Mouse (Mus musculus) liver, embryonic 16.5 days (tissue): ENCODE results near the gene Gm10135. TPM values are rescaled to one million over a fixed set of nuclear protein-coding genes. Genes with fewer than 3 reads are reported as not detected.
A peak's percentile ranks its signal among the peaks of the same experiment; 100 is the strongest.
"Not testable (repeated sequence)": the region's sequence is repeated elsewhere in the genome, so short reads cannot be mapped to it uniquely, and the experiment has no call there.

Experiments
- ATAC-seq: fragments of 200-750 bp; cut with Nextera tagmentation; 2 replicates; pipeline ENCODE4 v1.8.0; 2017; ENCODE audit warnings: low read depth, mild to moderate bottlenecking, moderate number of reproducible peaks, moderate library complexity
- H3K27ac ChIP-seq: fragments of 300-500 bp; sonication (generic); 2 replicates; pipeline ENCODE4 v1.5.1; 2014; ENCODE audit warnings: mild to moderate bottlenecking, low read length
- H3K27me3 ChIP-seq: fragments of 300-500 bp; sonication (generic); 2 replicates; pipeline ENCODE4 v1.6.1; 2014; ENCODE audit warnings: low read depth, low read length, mixed read lengths; ENCODE audit not compliant: control insufficient read depth, insufficient read depth
- H3K36me3 ChIP-seq: fragments of 300-500 bp; sonication (generic); 2 replicates; pipeline ENCODE4 v1.6.1; 2014; ENCODE audit warnings: mild to moderate bottlenecking; ENCODE audit not compliant: control insufficient read depth, insufficient read depth
- H3K4me1 ChIP-seq: fragments of 300-500 bp; sonication (generic); 2 replicates; pipeline ENCODE4 v1.6.1; 2014; ENCODE audit warnings: low read depth, low read length, mixed read lengths; ENCODE audit not compliant: control insufficient read depth
- H3K4me2 ChIP-seq: fragments of 300-500 bp; sonication (generic); 2 replicates; pipeline ENCODE4 v1.6.1; 2014; ENCODE audit warnings: low read depth, low read length, mixed read lengths
- H3K4me3 ChIP-seq: fragments of 300-500 bp; sonication (generic); 2 replicates; pipeline ENCODE4 v1.5.1; 2014; ENCODE audit warnings: low read depth, mild to moderate bottlenecking, low read length
- H3K9ac ChIP-seq: fragments of 300-500 bp; sonication (generic); 2 replicates; pipeline ENCODE4 v1.6.1; 2014; ENCODE audit warnings: low read depth, low read length
- H3K9me3 ChIP-seq: fragments of 300-500 bp; sonication (generic); replicated peaks from 2 replicates; pipeline ENCODE4 v1.6.1; 2016; ENCODE audit warnings: low read length; ENCODE audit not compliant: control insufficient read depth
- WGBS: fragments of 180-500 bp; shearing (Covaris S2); extraction: QIAGEN DNeasy Blood & Tissue Kit; methylation state at CpG from one replicate; pipeline ENCODE4 v1.1.7; 2014; ENCODE audit not compliant: insufficient replicate concordance; 5-methylcytosine and 5-hydroxymethylcytosine counted together
- polyA plus RNA-seq: library from polyadenylated mRNA; unstranded; fragments of >200 nt; fragmentation: Nextera tagmentation; extraction: Ambion mirVana; gene quantifications from 2 replicates; pipeline ENCODE4 v1.2.1, GENCODE M21; 2015

Gm10135 gene
- polyA plus RNA-seq, 1 experiment from 2014 or later = not detected

DNA sequence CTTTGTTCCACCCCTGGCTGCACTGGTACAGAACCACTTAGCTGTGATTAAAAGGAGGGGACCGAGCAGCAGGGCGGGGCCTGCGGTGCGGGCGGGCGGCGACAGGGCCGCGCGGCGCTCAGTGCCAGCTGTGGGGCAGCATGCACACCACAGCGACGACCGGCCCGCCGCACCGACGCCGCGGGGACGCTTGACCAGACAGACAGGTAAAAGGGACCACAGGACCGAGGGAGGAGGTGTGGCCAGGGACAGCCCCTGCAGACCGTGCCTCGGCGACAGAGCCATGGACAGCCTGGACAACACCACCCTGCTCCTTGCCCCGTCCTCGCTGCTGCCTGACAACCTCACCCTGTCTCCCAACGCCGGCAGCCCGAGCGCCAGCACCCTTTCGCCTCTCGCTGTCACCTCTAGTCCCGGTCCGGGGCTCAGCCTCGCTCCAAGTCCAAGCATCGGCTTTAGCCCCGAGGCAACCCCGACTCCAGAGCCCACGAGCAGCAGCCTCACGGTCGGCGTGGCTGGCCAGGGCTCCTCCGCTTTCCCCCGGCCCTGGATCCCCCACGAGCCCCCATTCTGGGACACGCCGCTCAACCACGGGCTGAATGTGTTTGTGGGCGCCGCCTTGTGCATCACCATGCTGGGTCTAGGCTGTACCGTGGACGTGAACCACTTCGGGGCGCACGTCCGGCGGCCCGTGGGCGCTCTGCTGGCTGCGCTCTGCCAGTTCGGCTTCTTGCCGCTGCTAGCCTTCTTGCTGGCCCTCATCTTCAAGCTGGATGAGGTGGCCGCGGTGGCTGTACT, 32.5 kb upstream of the Gm10135 start, which contains the start of gene Slc10a4:
Gene Slc10a4, plus strand, starts transcription at position 100 of the 798 bp plus-strand sequence.
- ATAC-seq = no peak
- H3K4me3 ChIP-seq = peak within 1 kb of the TSS; percentile 23
- peak within 1 kb of the TSS; percentile 35 for H3K4me2 ChIP-seq
- no peak within 1 kb of the TSS for H3K9ac ChIP-seq
- no peaks in the 10 kb centered on the region for H3K9me3 ChIP-seq
- H3K27me3 ChIP-seq = peaks cover 28% of the 10 kb centered on the region
- WGBS = 8% methylated on average over 62 of the region's 65 CpGs
- H3K36me3 ChIP-seq = no peaks in the 10 kb centered on the region
- H3K4me1 ChIP-seq = no peaks in the 10 kb centered on the region
- H3K27ac ChIP-seq = no peak within 1 kb of the TSS

DNA sequence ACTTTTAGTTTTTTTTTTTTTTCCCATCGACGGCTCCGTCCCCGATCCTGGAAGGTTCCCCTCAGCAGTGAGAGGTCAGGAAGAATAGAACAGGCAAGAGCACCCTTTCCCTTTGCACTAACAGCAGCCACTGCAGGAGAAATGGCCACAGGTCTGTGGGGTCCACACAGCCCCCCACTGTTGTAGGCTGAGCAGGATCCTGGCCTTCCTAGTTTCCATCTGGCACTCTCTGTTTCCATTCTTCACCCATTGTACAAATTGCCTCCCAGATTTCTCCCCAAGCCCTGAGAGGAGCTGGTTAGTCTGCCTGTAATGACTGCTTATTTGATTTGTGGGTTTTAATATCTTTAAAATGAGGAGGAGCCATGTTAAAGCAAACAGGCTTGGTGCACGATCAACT, 29.5 kb upstream of the Gm10135 start:
- Histone ChIP-seq H3K27me3 (peaks cover 28% of the 10 kb centered on the region), H3K36me3 (no peaks in the 10 kb centered on the region), H3K27ac (no peak overlapping the region), H3K9me3 (no peaks in the 10 kb centered on the region), H3K9ac (no peak overlapping the region), H3K4me1 (no peaks in the 10 kb centered on the region), H3K4me3 (no peak overlapping the region), H3K4me2 (no peak overlapping the region)
- WGBS = 78% methylated on average over 5 of the region's 5 CpGs
- no peak for ATAC-seq

DNA sequence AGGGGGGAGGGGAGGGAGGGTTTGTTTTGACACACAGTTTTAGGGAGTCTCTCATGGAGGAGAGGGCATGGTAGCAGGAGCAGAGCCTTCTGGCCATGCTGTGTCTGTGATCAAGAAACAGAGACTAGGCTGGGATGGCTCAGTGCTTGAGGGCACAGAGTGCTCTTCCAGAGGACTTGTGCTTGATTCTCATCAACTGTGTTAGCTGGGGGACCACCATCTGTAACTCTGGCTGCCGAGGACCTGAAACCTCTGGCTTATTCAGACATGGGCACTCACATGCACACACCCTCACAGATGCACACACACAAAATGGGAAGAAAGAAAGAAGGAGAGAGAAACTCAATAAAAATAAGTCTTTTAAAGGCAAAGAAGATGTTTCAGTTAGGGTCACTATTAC, 24.0 kb upstream of the Gm10135 start:
- 54% methylated on average over 1 of the region's 1 CpGs for WGBS
- H3K27ac ChIP-seq, H3K27me3 ChIP-seq, H3K36me3 ChIP-seq, H3K4me1 ChIP-seq, ATAC-seq, H3K9ac ChIP-seq, H3K4me2 ChIP-seq, H3K9me3 ChIP-seq, H3K4me3 ChIP-seq: not testable (repeated sequence)

DNA sequence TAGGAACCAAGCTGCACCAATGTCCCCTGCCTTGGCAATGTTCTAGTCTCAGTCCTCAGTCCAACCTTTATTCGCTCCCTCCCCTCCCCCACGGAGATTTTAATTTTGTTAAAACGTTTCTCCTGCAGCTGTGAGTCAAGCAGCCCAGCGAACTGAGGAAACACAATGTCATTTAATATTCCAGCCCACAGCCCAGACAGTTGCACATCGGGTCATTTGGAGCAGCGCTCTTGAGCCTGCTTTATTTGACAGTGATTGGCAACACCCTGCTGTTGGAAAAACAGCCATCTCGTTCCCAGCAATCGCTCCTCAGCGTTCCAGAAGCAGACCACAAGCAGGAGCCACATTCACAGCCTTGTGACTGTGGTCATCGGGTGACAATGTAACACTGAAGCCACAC, 20.9 kb upstream of the Gm10135 start:
- WGBS = 56% methylated on average over 10 of the region's 10 CpGs
- Histone ChIP-seq H3K36me3 (no peaks in the 10 kb centered on the region), H3K9me3 (no peaks in the 10 kb centered on the region), H3K27me3 (no peaks in the 10 kb centered on the region), H3K4me2 (no peak overlapping the region), H3K4me1 (no peaks in the 10 kb centered on the region), H3K4me3 (no peak overlapping the region), H3K9ac (no peak overlapping the region), H3K27ac (no peak overlapping the region)
- no peak for ATAC-seq

DNA sequence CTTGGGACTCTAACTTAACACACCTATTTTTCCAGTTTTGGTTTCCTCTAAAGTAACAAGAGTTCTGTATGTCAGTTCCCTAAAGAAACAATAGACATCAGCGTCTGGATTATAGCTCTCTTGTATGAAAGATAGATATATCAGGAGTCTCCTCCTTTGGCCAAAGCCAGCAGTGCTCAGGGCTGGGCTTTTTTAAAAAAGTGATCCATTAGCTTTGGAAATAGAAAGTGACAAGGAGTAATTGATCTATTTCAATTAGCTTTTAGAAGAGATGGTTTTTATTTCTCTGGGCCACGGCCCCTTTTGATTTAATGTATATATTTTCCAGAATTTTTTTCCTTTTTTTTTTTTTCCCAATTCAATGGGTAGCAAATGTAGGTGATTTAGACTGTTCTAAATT, 20.4 kb upstream of the Gm10135 start:
- 54% methylated on average over 2 of the region's 2 CpGs for WGBS
- no peak for ATAC-seq
- H3K27me3 ChIP-seq = no peaks in the 10 kb centered on the region

DNA sequence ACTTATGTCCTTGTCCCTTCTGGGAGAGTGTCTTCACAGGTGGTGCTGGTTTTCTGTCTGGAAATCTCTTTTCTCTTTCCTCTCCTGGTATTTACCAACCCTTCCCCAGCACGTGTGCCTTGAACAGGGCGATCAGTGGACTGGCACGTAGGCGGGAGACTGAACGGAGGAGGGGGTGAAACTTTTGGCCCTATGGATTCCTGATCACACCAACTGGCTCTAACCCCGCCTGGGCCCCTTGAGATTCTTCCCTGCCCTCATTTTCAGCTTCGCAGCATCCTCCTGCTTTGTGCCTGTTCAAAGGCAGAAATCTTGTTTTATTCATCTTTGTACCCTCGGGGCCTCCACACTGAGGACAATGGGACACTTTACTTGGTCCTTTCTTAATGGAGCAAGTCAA, 19.9 kb upstream of the Gm10135 start:
- H3K9ac ChIP-seq = no peak overlapping the region
- ATAC-seq = no peak
- no peaks in the 10 kb centered on the region for H3K36me3 ChIP-seq
- no peak overlapping the region for H3K4me3 ChIP-seq
- 58% methylated on average over 8 of the region's 8 CpGs for WGBS
- no peak overlapping the region for H3K27ac ChIP-seq
- no peaks in the 10 kb centered on the region for H3K9me3 ChIP-seq
- H3K4me1 ChIP-seq = no peaks in the 10 kb centered on the region
- H3K27me3 ChIP-seq = no peaks in the 10 kb centered on the region
- H3K4me2 ChIP-seq = no peak overlapping the region

More for the DNA sequence above, 20.4 kb upstream of the Gm10135 start:
- Histone ChIP-seq H3K36me3 (no peaks in the 10 kb centered on the region), H3K27ac (no peak overlapping the region), H3K9ac (no peak overlapping the region), H3K4me3 (no peak overlapping the region), H3K9me3 (no peaks in the 10 kb centered on the region), H3K4me1 (no peaks in the 10 kb centered on the region), H3K4me2 (no peak overlapping the region)

DNA sequence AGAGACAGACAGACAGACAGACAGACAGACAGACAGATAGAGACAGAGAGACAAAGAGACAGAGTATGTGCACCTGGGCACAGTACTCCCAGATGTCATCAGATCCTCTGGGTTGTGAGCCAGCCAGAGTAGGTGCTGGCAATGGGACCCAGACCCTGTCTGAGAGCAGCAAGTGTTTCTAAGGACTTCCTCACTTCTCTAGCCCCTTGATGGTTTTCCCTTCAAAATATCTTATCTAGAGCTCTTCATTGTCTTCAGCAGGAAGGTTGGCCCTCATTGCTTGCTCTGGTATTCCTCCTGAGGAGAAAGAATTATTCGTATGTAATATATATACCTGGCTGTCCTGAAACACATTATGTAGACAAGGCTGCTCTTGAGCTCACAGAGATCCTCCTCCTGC, 18.0 kb upstream of the Gm10135 start:
- ATAC-seq = no peak
- 50% methylated on average over 1 of the region's 1 CpGs for WGBS

DNA sequence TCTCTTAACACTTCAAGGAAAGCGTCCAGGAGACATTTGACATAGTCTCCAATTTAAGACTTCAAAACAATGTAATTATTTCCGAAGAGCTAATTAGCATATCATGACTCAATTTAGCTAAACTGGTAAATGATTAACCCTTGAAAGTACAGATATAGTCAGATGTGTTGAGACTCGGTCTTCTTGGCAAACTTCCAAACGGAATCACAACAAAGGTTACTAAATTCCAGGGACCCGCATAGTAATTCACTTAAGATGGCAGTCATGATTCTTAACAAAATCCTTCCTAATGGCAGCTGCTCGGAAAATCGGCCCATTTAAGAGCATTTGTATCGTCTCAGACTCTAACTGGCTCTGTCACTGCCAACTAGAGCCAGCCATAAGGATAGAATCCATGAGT, 15.3 kb upstream of the Gm10135 start:
- H3K27ac ChIP-seq = no peak overlapping the region

More for the DNA sequence above, 18.0 kb upstream of the Gm10135 start:
- Histone ChIP-seq H3K27ac (no peak overlapping the region), H3K4me1 (no peaks in the 10 kb centered on the region), H3K4me3 (no peak overlapping the region), H3K4me2 (no peak overlapping the region), H3K9ac (no peak overlapping the region), H3K36me3 (no peaks in the 10 kb centered on the region), H3K9me3 (no peaks in the 10 kb centered on the region), H3K27me3 (no peaks in the 10 kb centered on the region)

DNA sequence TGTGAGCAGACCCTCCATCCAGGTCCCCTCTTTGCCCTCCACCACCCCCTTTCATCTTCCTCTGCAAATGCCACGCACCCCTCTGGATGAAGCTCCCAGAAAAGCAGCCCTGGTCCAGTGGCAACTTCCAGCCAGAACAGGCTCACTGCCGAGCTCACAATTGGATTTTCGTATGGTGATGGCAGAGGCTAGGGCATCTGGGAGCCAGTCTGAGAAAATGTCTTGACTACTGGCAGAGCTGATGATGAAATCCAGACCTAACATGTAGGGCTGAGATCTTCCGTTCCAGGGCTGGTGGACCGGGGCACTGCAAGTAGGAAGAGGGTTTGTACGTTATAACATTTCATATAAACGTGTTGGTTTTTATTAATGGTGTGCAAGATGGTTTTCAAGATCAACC, 13.3 kb upstream of the Gm10135 start:
- no peak overlapping the region for H3K9ac ChIP-seq
- ATAC-seq = no peak
- H3K4me1 ChIP-seq = no peaks in the 10 kb centered on the region
- no peak overlapping the region for H3K27ac ChIP-seq
- H3K27me3 ChIP-seq = no peaks in the 10 kb centered on the region
- no peak overlapping the region for H3K4me3 ChIP-seq
- no peak overlapping the region for H3K4me2 ChIP-seq
- 70% methylated on average over 7 of the region's 7 CpGs for WGBS
- H3K36me3 ChIP-seq = no peaks in the 10 kb centered on the region
- H3K9me3 ChIP-seq = no peaks in the 10 kb centered on the region

More for the DNA sequence above, 15.3 kb upstream of the Gm10135 start:
- Histone ChIP-seq H3K36me3 (no peaks in the 10 kb centered on the region), H3K4me2 (no peak overlapping the region), H3K27me3 (no peaks in the 10 kb centered on the region), H3K4me3 (no peak overlapping the region), H3K4me1 (no peaks in the 10 kb centered on the region), H3K9ac (no peak overlapping the region), H3K9me3 (no peaks in the 10 kb centered on the region)
- no peak for ATAC-seq
- WGBS = 67% methylated on average over 8 of the region's 8 CpGs
